Mouse (Mus musculus): ENCODE measurements around the gene Ptpn5.

DNA sequence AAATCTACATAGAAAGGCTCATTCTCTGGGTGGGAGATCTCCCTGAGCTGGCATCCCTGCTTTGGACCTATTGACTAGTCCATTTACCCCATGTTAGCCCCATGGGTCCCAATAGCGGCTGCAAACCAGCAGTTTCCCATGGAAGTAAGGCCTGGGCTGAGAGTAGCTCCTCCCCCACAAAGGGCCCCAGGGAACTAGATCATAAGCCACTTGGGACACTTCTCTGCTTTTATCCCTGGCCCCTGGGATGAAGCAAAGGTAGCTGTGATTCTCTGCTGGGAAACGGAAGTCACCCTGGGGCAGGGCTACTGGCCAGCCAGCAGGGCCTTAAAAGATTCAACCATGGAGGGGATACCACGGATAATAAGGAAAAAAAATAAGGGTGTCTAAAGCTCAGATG, 56.8 kb downstream of the Ptpn5 start:
- TF ChIP-seq CTCF (IDR thresholded peaks at IDR 0.05; ENCODE audit: low read depth, low read length): no peak
- TF ChIP-seq POLR2A (IDR thresholded peaks at IDR 0.05; ENCODE audit: borderline replicate concordance, low read depth, low read length): no peak
